Mouse (Mus musculus): ENCODE measurements around the gene Sox5.

Gene Sox5

GRCm38 (mm10) chr6:143900871-143901270 lies 880.9 kb downstream of the Sox5 start:
- no peak for DNase-seq

GRCm38 (mm10) chr6:143895092-143895491 lies 886.7 kb downstream of the Sox5 start:
- no peak for DNase-seq

- no peak for DNase-seq
Measured at GRCm38 (mm10) chr6:143892869-143893268, 888.9 kb downstream of the Sox5 start.

GRCm38 (mm10) chr6:143888556-143888955 lies 893.2 kb downstream of the Sox5 start:
- DNase-seq = no peak

GRCm38 (mm10) chr6:143878525-143878924 lies 903.3 kb downstream of the Sox5 start:
- no peak for DNase-seq

GRCm38 (mm10) chr6:143868790-143869189 lies 913.0 kb downstream of the Sox5 start:
- DNase-seq = no peak

- DNase-seq = peak; percentile 6
Measured at GRCm38 (mm10) chr6:143868155-143868685, 913.6 kb downstream of the Sox5 start.

GRCm38 (mm10) chr6:143867029-143867428 lies 914.7 kb downstream of the Sox5 start:
- DNase-seq = no peak

- DNase-seq = no peak
Measured at GRCm38 (mm10) chr6:143866566-143866965, 915.2 kb downstream of the Sox5 start.

GRCm38 (mm10) chr6:143862611-143863110 lies 919.1 kb downstream of the Sox5 start:
- DNase-seq = peak; percentile 25

- DNase-seq = no peak
Measured at GRCm38 (mm10) chr6:143860036-143860435, 921.7 kb downstream of the Sox5 start.

GRCm38 (mm10) chr6:143859535-143859934 lies 922.2 kb downstream of the Sox5 start:
- no peak for DNase-seq

GRCm38 (mm10) chr6:143858551-143858950 lies 923.2 kb downstream of the Sox5 start:
- no peak for DNase-seq

- DNase-seq = no peak
Measured at GRCm38 (mm10) chr6:143857376-143857775, 924.4 kb downstream of the Sox5 start.

GRCm38 (mm10) chr6:143855421-143855820 lies 926.4 kb downstream of the Sox5 start:
- DNase-seq = no peak

- no peak for DNase-seq
Measured at GRCm38 (mm10) chr6:143854031-143854430, 927.7 kb downstream of the Sox5 start.

GRCm38 (mm10) chr6:143845761-143846160 lies 936.0 kb downstream of the Sox5 start:
- no peak for DNase-seq

GRCm38 (mm10) chr6:143844701-143844970 lies 937.1 kb downstream of the Sox5 start:
- no peak for DNase-seq

GRCm38 (mm10) chr6:143843933-143844700 lies 937.7 kb downstream of the Sox5 start:
- DNase-seq = no peak

GRCm38 (mm10) chr6:143841954-143842353 lies 939.8 kb downstream of the Sox5 start:
- DNase-seq = no peak

GRCm38 (mm10) chr6:143841109-143841638 lies 940.6 kb downstream of the Sox5 start:
- DNase-seq = no peak

GRCm38 (mm10) chr6:143838384-143839076 lies 943.2 kb downstream of the Sox5 start:
- DNase-seq = no peak

GRCm38 (mm10) chr6:143835331-143835730 lies 946.4 kb downstream of the Sox5 start:
- no peak for DNase-seq

GRCm38 (mm10) chr6:143833986-143834385 lies 947.8 kb downstream of the Sox5 start:
- DNase-seq = no peak

All from lung, postnatal 10 days (tissue).